Mouse (Mus musculus) spleen, adult 2 months (tissue): ENCODE measurements around the gene Sphk2. TPM values are rescaled to one million over a fixed set of nuclear protein-coding genes. Genes with fewer than 3 reads are reported as not detected.

Experiments used
- DNase-seq, 2 experiments: peaks; one replicate each; pipeline versions ENCODE4 v3.0.0 to v3.0.0-alpha.2; 2012 to 2021; ENCODE audit warnings: low spot score in 2 of 2, low read depth in 1 of 2
- H3K27ac ChIP-seq: fragments of 200-500 bp; 2 replicates; pipeline ENCODE4 v1.5.1; 2012; ENCODE audit warnings: low read length, inconsistent platforms; ENCODE audit not compliant: insufficient read depth
- H3K27me3 ChIP-seq: fragments of 200-500 bp; 2 replicates; pipeline ENCODE4 v1.6.1; 2012; ENCODE audit warnings: mild to moderate bottlenecking, moderate library complexity, low read length, inconsistent platforms; ENCODE audit not compliant: control insufficient read depth, insufficient read depth
- H3K36me3 ChIP-seq: fragments of 200-500 bp; 2 replicates; pipeline ENCODE4 v1.6.1; 2012; ENCODE audit warnings: mild to moderate bottlenecking, low read length, inconsistent platforms; ENCODE audit not compliant: control insufficient read depth, insufficient read depth
- H3K4me1 ChIP-seq: fragments of 200-500 bp; 2 replicates; pipeline ENCODE4 v1.6.1; 2011; ENCODE audit warnings: inconsistent platforms; ENCODE audit not compliant: control insufficient read depth, insufficient read depth, insufficient read length
- H3K4me3 ChIP-seq: fragments of 200-500 bp; 2 replicates; pipeline ENCODE4 v1.5.1; 2011; ENCODE audit warnings: mild to moderate bottlenecking, inconsistent platforms; ENCODE audit not compliant: insufficient read depth, insufficient read length; ENCODE audit errors: extremely low read depth
- CTCF ChIP-seq: fragments of 200-500 bp; IDR thresholded peaks from 2 replicates; pipeline ENCODE4 v1.5.1; 2011; ENCODE audit warnings: mild to moderate bottlenecking, inconsistent platforms; ENCODE audit not compliant: insufficient read depth, insufficient read length, insufficient replicate concordance; ENCODE audit errors: extremely low read depth
- POLR2A ChIP-seq: fragments of 200-500 bp; IDR thresholded peaks from 2 replicates; pipeline ENCODE4 v1.6.1; 2011; ENCODE audit warnings: low read depth, low read length, inconsistent platforms
- WGBS: fragments of 180-500 bp; shearing (Covaris S2); methylation state at CpG from one replicate; pipeline ENCODE4 v1.1.7; 2018; 5-methylcytosine and 5-hydroxymethylcytosine counted together
- polyA plus RNA-seq: library from polyadenylated mRNA; depleted of rRNA; stranded (reverse); fragments of >200 nt; gene quantifications from 2 replicates; pipeline ENCODE4 v1.2.3, GENCODE M21; 2012

Gene Sphk2
- polyA plus RNA-seq, 1 experiment, result 41.0 TPM

DNA sequence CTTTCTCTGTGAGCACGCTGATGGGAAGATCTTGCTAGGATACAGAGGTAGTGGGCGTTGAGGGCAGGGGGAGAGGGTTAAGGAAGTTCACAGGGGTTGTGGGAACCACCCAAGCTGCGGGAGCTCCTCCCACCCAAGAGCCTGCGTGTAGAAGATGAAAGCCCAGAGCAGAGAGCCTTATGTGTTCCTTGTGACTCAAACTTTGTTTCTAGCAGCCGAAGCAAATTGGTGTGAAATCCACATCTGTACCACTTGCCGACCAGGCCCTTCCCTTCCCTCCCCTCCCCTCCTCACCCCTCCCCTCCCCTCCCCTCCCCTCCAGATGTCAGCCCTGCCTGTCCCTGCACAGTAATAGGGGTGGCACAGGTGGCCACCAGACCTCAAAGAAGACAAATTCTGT is 22.7 kb downstream of the Sphk2 start:
- H3K36me3 ChIP-seq, result no peaks in the 10 kb centered on the region
- H3K27me3 ChIP-seq, result peaks cover 7% of the 10 kb centered on the region
- 0 out of 2 replicates have a peak overlapping the region, but pooled peaks have one; percentile 28 for H3K27ac ChIP-seq
- DNase-seq, result no peak
- peaks cover 4% of the 10 kb centered on the region; the same call in 1 of the 2 replicates for H3K4me1 ChIP-seq
- no peak overlapping the region for H3K4me3 ChIP-seq
- no peak for TF ChIP-seq POLR2A
- TF ChIP-seq CTCF, result no peak
- 25% methylated on average over 6 of the region's 6 CpGs for WGBS

DNA sequence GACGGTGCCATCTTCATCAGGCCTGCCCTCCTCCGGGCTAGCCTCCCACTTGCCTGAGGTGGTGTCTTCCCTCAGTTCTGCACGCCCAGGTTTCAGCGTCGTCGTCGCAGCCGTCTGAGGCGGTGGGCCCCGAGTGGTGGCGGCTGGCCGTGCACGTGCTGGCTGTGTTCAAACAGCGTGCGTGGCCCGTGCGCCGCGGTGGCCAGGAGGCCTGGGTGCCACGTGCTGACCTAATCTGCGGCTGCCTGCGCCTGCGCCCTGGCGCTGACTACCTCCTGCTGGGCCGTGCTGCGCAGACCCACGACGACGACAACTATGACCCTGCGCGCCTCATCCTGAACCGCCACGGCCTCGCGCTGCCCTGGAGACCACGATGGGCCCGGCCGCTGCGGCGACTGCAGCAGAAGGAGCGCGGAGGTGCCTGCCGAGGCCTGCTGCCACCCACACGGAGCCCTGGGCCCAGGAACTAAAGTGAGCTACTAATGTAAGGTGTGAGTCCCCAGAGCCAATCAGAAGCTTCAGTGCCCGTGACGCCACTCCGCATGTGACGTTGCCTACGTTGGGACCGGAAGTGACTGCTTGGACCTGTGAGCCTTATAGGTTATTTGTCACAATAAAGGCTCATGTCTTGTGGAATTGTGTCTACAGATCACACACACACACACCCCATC is 23.7 kb downstream of the Sphk2 start, which contains the start of gene Sec1:
TSS of gene Sec1 (minus strand) at position 482 of the 671 bp plus-strand sequence.
- Histone ChIP-seq H3K27me3 (no peaks in the 10 kb centered on the region), H3K36me3 (no peaks in the 10 kb centered on the region), H3K4me1 (no peaks in the 10 kb centered on the region), H3K4me3 (no peak within 1 kb of the TSS), H3K27ac (0 out of 2 replicates have a peak within 1 kb of the TSS, but pooled peaks have one; percentile 28)
- DNase-seq, result no peak
- TF ChIP-seq CTCF (no peak), POLR2A (no peak)
- WGBS, result 95% methylated on average over 50 of the region's 50 CpGs

DNA sequence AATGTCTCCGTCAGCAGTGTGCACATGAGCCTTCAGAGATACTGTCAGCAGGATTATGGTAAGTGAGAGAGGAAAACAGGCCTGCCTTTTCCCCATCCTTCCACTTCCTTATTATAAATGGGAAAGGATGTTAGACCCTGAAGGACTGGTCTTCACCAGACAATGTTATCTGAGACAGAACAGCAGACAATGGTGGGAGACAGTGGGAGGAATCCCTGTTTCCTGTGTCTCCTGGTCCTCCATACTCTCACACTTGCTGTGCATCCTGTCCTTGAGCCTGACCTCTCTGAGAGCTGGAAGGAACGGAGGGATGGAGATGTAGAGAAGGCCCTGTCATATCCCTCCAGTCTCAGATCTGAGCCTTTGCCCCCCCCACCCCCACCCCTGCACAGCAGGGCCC is 25.4 kb downstream of the Sphk2 start:
- no peak overlapping the region for H3K27ac ChIP-seq
- TF ChIP-seq POLR2A, result no peak
- TF ChIP-seq CTCF, result no peak
- no peak overlapping the region for H3K4me3 ChIP-seq
- H3K4me1 ChIP-seq, result no peaks in the 10 kb centered on the region
- WGBS, result 80% methylated on average over 2 of the region's 2 CpGs
- H3K27me3 ChIP-seq, result no peaks in the 10 kb centered on the region
- DNase-seq, result no peak
- H3K36me3 ChIP-seq, result no peaks in the 10 kb centered on the region

- DNase-seq, result no peak
- 81% methylated on average over 11 of the region's 11 CpGs for WGBS
- H3K27ac ChIP-seq, result no peak overlapping the region
- H3K36me3 ChIP-seq, result no peaks in the 10 kb centered on the region
- TF ChIP-seq POLR2A (no peak), CTCF (no peak)
- H3K27me3 ChIP-seq, result no peaks in the 10 kb centered on the region
- peaks cover 4% of the 10 kb centered on the region; the same call in 1 of the 2 replicates for H3K4me1 ChIP-seq
- no peak overlapping the region for H3K4me3 ChIP-seq
Measured at GRCm38 (mm10) chr7:45689800-45690199, 28.0 kb downstream of the Sphk2 start.

GRCm38 (mm10) chr7:45689099-45689498 is 28.7 kb downstream of the Sphk2 start:
- Histone ChIP-seq H3K27me3 (no peaks in the 10 kb centered on the region), H3K4me1 (peaks cover 4% of the 10 kb centered on the region; the same call in 1 of the 2 replicates), H3K27ac (no peak overlapping the region), H3K4me3 (no peak overlapping the region), H3K36me3 (no peaks in the 10 kb centered on the region)
- no peak for DNase-seq
- no peak for TF ChIP-seq POLR2A
- TF ChIP-seq CTCF, result no peak
- WGBS, result 43% methylated on average over 6 of the region's 6 CpGs

DNA sequence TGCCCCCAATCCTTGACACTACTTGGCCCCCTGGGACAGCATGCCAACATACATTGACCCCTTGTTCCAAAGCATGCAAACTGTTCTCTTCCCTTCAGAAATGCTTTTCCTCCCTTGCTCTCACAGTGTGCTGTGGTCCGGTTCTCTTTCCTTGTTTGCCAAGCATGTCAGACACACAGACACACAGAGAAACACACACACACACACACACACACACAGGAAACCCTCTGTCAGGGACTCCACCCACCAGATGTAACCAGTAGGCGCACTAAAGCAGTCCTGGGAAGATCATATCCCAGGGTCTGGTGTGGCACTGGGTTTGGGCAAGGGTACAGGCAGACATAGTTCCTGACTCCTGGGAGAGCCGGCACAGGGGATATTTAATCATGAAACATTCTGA is 31.0 kb downstream of the Sphk2 start:
- Histone ChIP-seq H3K36me3 (no peaks in the 10 kb centered on the region), H3K4me3 (no peak overlapping the region), H3K27me3 (no peaks in the 10 kb centered on the region), H3K27ac (no peak overlapping the region), H3K4me1 (peaks cover 11% of the 10 kb centered on the region)
- DNase-seq, result no peak
- TF ChIP-seq POLR2A (no peak), CTCF (no peak)
- WGBS, result 66% methylated on average over 3 of the region's 3 CpGs

DNA sequence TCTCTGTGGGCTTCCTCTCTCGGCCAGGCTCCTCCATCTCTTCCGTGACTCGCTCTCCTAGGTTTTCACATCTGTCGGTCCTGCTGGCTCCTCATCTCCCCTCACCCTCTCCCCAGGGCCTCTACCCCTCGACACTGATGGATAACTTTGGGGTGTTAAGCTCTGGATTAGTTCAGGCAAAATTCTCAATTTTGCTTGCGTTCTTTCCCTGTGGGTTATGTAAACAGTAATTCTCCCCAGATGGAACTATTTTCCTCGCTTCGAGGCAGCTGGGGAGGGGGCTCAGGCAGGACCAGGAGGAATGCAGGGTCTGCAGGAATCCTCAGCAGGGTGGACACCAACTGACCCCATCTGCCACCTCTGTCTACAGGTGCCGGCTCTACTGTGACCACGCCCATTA is 32.0 kb downstream of the Sphk2 start:
- no peaks in the 10 kb centered on the region for H3K36me3 ChIP-seq
- no peaks in the 10 kb centered on the region for H3K27me3 ChIP-seq
- H3K4me1 ChIP-seq, result peaks cover 18% of the 10 kb centered on the region
- no peak for DNase-seq
- no peak overlapping the region for H3K27ac ChIP-seq
- H3K4me3 ChIP-seq, result no peak overlapping the region
- WGBS, result 85% methylated on average over 10 of the region's 10 CpGs
- TF ChIP-seq CTCF (no peak), POLR2A (no peak)
